Mouse (Mus musculus) midbrain, embryonic 10.5 days (tissue): ENCODE measurements around the gene Ccr4. TPM values are rescaled to one million over a fixed set of nuclear protein-coding genes. Genes with fewer than 3 reads are reported as not detected.
A peak's percentile ranks its signal among the peaks of the same experiment; 100 is the strongest.

ENCODE experiments used
- DNase-seq: peaks from one replicate; pipeline ENCODE4 v3.0.0-alpha.2; 2017; ENCODE audit warnings: low spot score
- H3K27ac ChIP-seq: fragments of 300-500 bp; sonication (generic); replicated peaks from 2 replicates; pipeline ENCODE4 v1.5.1; 2016; ENCODE audit warnings: mild to moderate bottlenecking
- H3K27me3 ChIP-seq: fragments of 300-500 bp; sonication (generic); 2 replicates; pipeline ENCODE4 v1.6.1; 2016; ENCODE audit warnings: low read depth, mild to moderate bottlenecking; ENCODE audit not compliant: poor library complexity, severe bottlenecking
- H3K36me3 ChIP-seq: fragments of 300-500 bp; sonication (generic); 2 replicates; pipeline ENCODE4 v1.6.1; 2016; ENCODE audit warnings: mild to moderate bottlenecking, moderate library complexity
- H3K4me1 ChIP-seq: fragments of 300-500 bp; sonication (generic); 2 replicates; pipeline ENCODE4 v1.6.1; 2016
- H3K4me3 ChIP-seq: fragments of 300-500 bp; sonication (generic); 2 replicates; pipeline ENCODE4 v1.5.1; 2016; ENCODE audit warnings: mild to moderate bottlenecking, moderate library complexity
- H3K9me3 ChIP-seq: fragments of 300-500 bp; sonication (generic); replicated peaks from 2 replicates; pipeline ENCODE4 v1.6.1; 2016; ENCODE audit warnings: mild to moderate bottlenecking
- WGBS: fragments of 180-500 bp; shearing (Covaris S2); methylation state at CpG from one replicate; pipeline ENCODE4 v1.1.7; 2016; 5-methylcytosine and 5-hydroxymethylcytosine counted together
- polyA plus RNA-seq: library from polyadenylated mRNA; unstranded; fragments of >200 nt; fragmentation: Nextera tagmentation; extraction: Ambion mirVana; gene quantifications from 2 replicates; pipeline ENCODE4 v1.2.1, GENCODE M21; 2016

Ccr4 gene
- polyA plus RNA-seq, 1 experiment from 2014 or later: not detected

- peaks cover 76% of the 10 kb centered on the region for H3K36me3 ChIP-seq
- H3K9me3 ChIP-seq: peaks cover 22% of the 10 kb centered on the region
- no peak for DNase-seq
- no peak overlapping the region for H3K4me3 ChIP-seq
- no peaks in the 10 kb centered on the region for H3K27me3 ChIP-seq
- no peak overlapping the region for H3K27ac ChIP-seq
- 0 out of 2 replicates have a peak, but pooled peaks cover 3% of the 10 kb centered on the region for H3K4me1 ChIP-seq
- WGBS: 81% methylated on average over 9 of the region's 9 CpGs
Observed at GRCm38 (mm10) chr9:114518812-114519477, 14.2 kb upstream of the Ccr4 start.

DNA sequence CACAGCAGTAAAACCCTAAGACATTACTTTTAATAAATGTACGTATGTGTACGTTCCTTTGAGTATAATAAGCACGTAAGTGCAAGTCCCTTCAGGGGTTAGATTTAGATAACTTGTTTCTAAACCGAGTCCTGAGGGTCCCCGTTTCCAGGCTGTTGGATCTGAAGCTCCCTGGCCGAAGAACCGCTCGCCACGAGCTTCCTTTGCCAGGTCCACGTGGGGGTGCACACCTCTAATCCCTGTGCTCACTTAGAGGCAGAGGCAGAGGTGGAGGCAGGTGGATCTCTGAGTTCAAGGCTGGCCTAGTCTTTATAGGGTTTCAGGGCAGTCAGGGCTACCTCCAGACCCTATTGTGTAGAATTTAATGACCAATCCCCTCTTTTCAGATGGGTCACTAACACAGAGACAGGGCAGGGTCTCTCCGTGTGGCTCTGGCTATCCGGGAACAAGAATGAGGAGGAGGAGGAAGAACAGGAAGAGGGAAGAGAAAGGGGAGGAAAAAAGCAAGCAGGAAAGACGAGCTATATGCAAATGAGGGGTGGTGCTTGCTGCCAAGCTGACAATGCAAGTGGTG is 13.3 kb upstream of the Ccr4 start:
- Histone ChIP-seq H3K36me3 (peaks cover 76% of the 10 kb centered on the region), H3K4me1 (no peaks in the 10 kb centered on the region), H3K9me3 (peaks cover 32% of the 10 kb centered on the region), H3K27me3 (no peaks in the 10 kb centered on the region), H3K4me3 (no peak overlapping the region), H3K27ac (no peak overlapping the region)
- WGBS: 90% methylated on average over 13 of the region's 13 CpGs
- no peak for DNase-seq

DNA sequence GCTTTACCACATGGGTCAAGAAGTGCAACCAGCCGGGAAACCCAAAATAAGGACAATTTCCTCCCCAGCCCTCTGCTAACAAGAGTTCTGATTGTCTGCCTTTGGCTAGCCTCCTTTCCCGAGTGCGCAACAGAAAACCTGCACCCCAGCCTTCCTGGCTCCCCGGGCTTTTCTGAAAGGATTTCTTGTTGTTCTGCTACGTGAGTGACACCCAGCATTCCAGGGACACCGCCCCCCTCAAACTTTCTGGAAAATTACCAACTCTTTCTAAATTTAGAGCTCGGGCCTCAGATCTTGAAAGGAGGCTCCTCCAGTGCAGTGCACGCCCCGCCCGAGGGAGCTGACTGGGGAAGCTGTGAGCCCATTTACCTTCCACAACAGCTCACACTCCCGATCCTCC is 10.6 kb upstream of the Ccr4 start, which contains the start of gene C130032M10Rik:
TSS of gene C130032M10Rik (plus strand) at position 334 of the 400 bp plus-strand sequence.
- 96% methylated on average over 11 of the region's 11 CpGs for WGBS
- Histone ChIP-seq H3K4me3 (no peak within 1 kb of the TSS), H3K36me3 (peaks cover 88% of the 10 kb centered on the region), H3K27me3 (no peaks in the 10 kb centered on the region), H3K4me1 (no peaks in the 10 kb centered on the region), H3K27ac (no peak within 1 kb of the TSS), H3K9me3 (peaks cover 57% of the 10 kb centered on the region)
- no peak for DNase-seq

- no peak overlapping the region for H3K27ac ChIP-seq
- H3K27me3 ChIP-seq: no peaks in the 10 kb centered on the region
- no peaks in the 10 kb centered on the region for H3K4me1 ChIP-seq
- H3K9me3 ChIP-seq: peaks cover 72% of the 10 kb centered on the region
- WGBS: 97% methylated on average over 21 of the region's 21 CpGs
- peaks cover 100% of the 10 kb centered on the region for H3K36me3 ChIP-seq
- DNase-seq: no peak
- H3K4me3 ChIP-seq: no peak overlapping the region
Observed at GRCm38 (mm10) chr9:114512831-114513230, 8.1 kb upstream of the Ccr4 start.

DNA sequence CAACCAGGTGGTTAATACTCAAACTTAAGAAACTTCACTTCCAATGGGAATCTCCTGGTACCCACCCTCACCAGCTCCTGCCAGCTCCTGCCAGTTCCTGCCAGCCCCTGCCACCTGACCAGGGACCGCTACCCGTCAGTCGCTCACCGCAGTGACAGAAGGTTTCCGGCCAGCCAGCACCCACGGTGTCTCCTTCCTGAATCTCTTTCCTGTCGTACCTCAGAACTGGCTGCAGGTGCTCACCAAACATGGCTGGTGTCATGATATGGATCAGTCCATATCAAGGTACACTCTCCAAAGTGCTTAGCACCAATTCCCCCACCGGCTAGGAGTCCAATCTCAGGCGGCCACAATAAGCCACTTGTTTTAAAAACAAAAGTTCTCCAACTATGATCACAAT is 5.1 kb upstream of the Ccr4 start:
- no peak for DNase-seq
- H3K4me1 ChIP-seq: no peaks in the 10 kb centered on the region
- no peaks in the 10 kb centered on the region for H3K27me3 ChIP-seq
- H3K27ac ChIP-seq: no peak overlapping the region
- WGBS: 94% methylated on average over 9 of the region's 9 CpGs
- H3K4me3 ChIP-seq: no peak overlapping the region
- H3K36me3 ChIP-seq: peaks cover 94% of the 10 kb centered on the region
- H3K9me3 ChIP-seq: peaks cover 60% of the 10 kb centered on the region

GRCm38 (mm10) chr9:114507421-114507820 is 2.7 kb upstream of the Ccr4 start:
- WGBS: 93% methylated on average over 9 of the region's 9 CpGs
- no peaks in the 10 kb centered on the region for H3K27me3 ChIP-seq
- H3K4me3 ChIP-seq: no peak overlapping the region
- H3K9me3 ChIP-seq: peaks cover 37% of the 10 kb centered on the region
- no peak overlapping the region for H3K27ac ChIP-seq
- DNase-seq: no peak
- no peaks in the 10 kb centered on the region for H3K4me1 ChIP-seq
- H3K36me3 ChIP-seq: peaks cover 75% of the 10 kb centered on the region

DNA sequence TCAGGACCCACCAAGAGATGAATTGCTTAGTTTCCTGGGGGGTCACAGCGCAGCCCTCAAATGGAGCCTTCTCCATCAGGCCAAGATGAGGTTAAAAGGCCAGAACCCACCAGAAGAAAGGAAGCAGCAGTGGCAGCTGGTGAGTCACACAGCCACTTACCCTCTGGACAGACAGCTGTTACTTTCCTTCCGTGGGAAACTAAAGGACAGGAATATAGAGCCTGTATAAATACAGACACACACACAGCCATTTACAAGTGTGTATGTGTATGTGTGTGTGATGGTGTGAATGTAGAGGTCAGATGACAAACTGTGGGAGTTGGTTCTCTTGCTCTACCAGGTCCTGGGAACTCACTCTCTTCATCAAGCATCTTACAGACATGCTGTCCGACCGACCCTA is 1.8 kb upstream of the Ccr4 start:
- no peak for DNase-seq
- Histone ChIP-seq H3K27me3 (no peaks in the 10 kb centered on the region), H3K9me3 (peaks cover 28% of the 10 kb centered on the region), H3K4me1 (no peaks in the 10 kb centered on the region), H3K4me3 (no peak overlapping the region), H3K36me3 (peaks cover 67% of the 10 kb centered on the region), H3K27ac (no peak overlapping the region; the same call in 1 of the 2 replicates)
- 89% methylated on average over 4 of the region's 4 CpGs for WGBS

DNA sequence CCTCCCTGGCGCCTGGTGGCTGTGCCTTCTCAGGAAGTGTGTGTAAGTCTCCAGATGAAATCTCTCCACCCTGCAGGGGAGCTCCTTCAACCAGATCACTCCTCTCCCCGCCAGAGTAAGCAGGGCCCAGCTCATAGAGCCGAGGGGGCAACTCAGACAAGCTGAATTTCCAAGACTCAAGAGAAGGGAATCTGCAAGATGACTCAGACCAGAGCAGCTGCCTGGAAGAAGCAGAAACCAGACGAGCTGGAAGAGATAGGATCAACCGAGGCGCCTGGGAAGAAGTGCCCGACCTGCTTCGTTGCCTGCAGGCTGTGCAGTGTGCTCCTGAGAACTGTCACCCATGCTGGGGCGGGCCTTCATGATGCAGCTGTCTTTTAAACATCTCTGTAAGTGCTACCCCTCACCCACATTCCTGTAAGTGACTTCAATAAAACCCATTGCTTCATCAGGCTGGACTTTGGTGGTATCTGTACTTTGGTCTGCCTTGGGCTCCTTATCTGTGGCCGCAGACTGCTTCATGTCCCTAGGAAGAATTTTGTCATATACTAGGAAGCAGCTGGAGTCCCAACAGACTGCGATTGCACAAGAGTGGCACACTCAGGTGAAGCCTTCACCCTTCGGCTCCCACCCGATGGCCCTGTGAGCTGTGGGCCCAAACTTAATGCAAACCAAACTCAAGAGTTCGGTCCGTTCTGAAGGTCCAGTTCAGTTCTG is 1.8 kb downstream of the Ccr4 start:
- Histone ChIP-seq H3K27me3 (no peaks in the 10 kb centered on the region), H3K9me3 (0 out of 2 replicates have a peak, but pooled peaks cover 2% of the 10 kb centered on the region), H3K4me1 (peaks cover 3% of the 10 kb centered on the region; the same call in 1 of the 2 replicates), H3K4me3 (no peak overlapping the region), H3K27ac (no peak overlapping the region), H3K36me3 (peaks cover 30% of the 10 kb centered on the region)
- DNase-seq: no peak
- WGBS: 70% methylated on average over 15 of the region's 15 CpGs

GRCm38 (mm10) chr9:114501913-114502312 is 2.8 kb downstream of the Ccr4 start:
- Histone ChIP-seq H3K27ac (no peak overlapping the region), H3K4me3 (no peak overlapping the region), H3K36me3 (peaks cover 20% of the 10 kb centered on the region), H3K4me1 (peaks cover 3% of the 10 kb centered on the region; the same call in 1 of the 2 replicates), H3K9me3 (no peaks in the 10 kb centered on the region), H3K27me3 (no peaks in the 10 kb centered on the region)
- DNase-seq: no peak
- WGBS: 97% methylated on average over 11 of the region's 11 CpGs

GRCm38 (mm10) chr9:114501111-114501510 is 3.6 kb downstream of the Ccr4 start:
- Histone ChIP-seq H3K36me3 (peaks cover 12% of the 10 kb centered on the region), H3K4me3 (no peak overlapping the region), H3K9me3 (no peaks in the 10 kb centered on the region), H3K4me1 (peaks cover 3% of the 10 kb centered on the region; the same call in 1 of the 2 replicates), H3K27ac (no peak overlapping the region), H3K27me3 (no peaks in the 10 kb centered on the region)
- no peak for DNase-seq
- 95% methylated on average over 7 of the region's 7 CpGs for WGBS

- Histone ChIP-seq H3K4me1 (peaks cover 3% of the 10 kb centered on the region; the same call in 1 of the 2 replicates), H3K27ac (no peak overlapping the region), H3K36me3 (peaks cover 4% of the 10 kb centered on the region; the same call in 1 of the 2 replicates), H3K9me3 (no peaks in the 10 kb centered on the region), H3K4me3 (no peak overlapping the region), H3K27me3 (no peaks in the 10 kb centered on the region)
- 20% methylated on average over 15 of the region's 15 CpGs for WGBS
- peak; percentile 72 for DNase-seq
Observed at GRCm38 (mm10) chr9:114499783-114500515, 4.8 kb downstream of the Ccr4 start.

- Histone ChIP-seq H3K36me3 (no peaks in the 10 kb centered on the region), H3K9me3 (no peaks in the 10 kb centered on the region), H3K27ac (no peak overlapping the region), H3K27me3 (no peaks in the 10 kb centered on the region), H3K4me1 (peaks cover 3% of the 10 kb centered on the region; the same call in 1 of the 2 replicates), H3K4me3 (0 out of 2 replicates have a peak overlapping the region, but pooled peaks have one; percentile 11)
- DNase-seq: peak; percentile 90
- WGBS: 11% methylated on average over 11 of the region's 11 CpGs
Observed at GRCm38 (mm10) chr9:114498218-114498617, 6.5 kb downstream of the Ccr4 start.
